Mouse (Mus musculus): ENCODE results near the gene Chmp5.

- no peak for TF ChIP-seq GATA1 (IDR thresholded peaks at IDR 0.05; ENCODE audit: low read length)
- TF ChIP-seq TAL1 (IDR thresholded peaks at IDR 0.05; ENCODE audit: low read length) = no peak
Measured at GRCm38 (mm10) chr4:40971744-40972143, 23.5 kb downstream of the Chmp5 start.

Data from erythroblast, embryonic 14.5 days (primary cell).